Mouse (Mus musculus) mesoderm, embryonic 11.5 days (tissue): Measurements from ENCODE around the gene Nenf.

ENCODE experiments used
- DNase-seq: peaks from one replicate; pipeline ENCODE4 v3.0.0-alpha.2; 2012; ENCODE audit warnings: low read depth, low spot score

The Nenf gene

GRCm38 (mm10) chr1:191283110-191284040 lies 34.6 kb downstream of the Nenf start:
- DNase-seq, result no peak

- DNase-seq, result no peak
Observed at GRCm38 (mm10) chr1:191282319-191282718, 35.7 kb downstream of the Nenf start.

GRCm38 (mm10) chr1:191281171-191281570 lies 36.8 kb downstream of the Nenf start:
- no peak for DNase-seq

- DNase-seq, result no peak
Observed at GRCm38 (mm10) chr1:191278324-191278723, 39.7 kb downstream of the Nenf start.

GRCm38 (mm10) chr1:191277549-191278059 lies 40.4 kb downstream of the Nenf start:
- DNase-seq, result no peak

- DNase-seq, result no peak
Observed at GRCm38 (mm10) chr1:191276181-191276580, 41.8 kb downstream of the Nenf start.

- DNase-seq, result peak; percentile 76
Observed at GRCm38 (mm10) chr1:191275527-191275926, 42.5 kb downstream of the Nenf start.

GRCm38 (mm10) chr1:191272660-191273059 lies 45.3 kb downstream of the Nenf start:
- no peak for DNase-seq

GRCm38 (mm10) chr1:191269648-191269952 lies 48.4 kb downstream of the Nenf start:
- no peak for DNase-seq

- DNase-seq, result no peak
Observed at GRCm38 (mm10) chr1:191268797-191269647, 49.0 kb downstream of the Nenf start.

GRCm38 (mm10) chr1:191267856-191268255 lies 50.1 kb downstream of the Nenf start:
- DNase-seq, result peak; percentile 85

GRCm38 (mm10) chr1:191267162-191267561 lies 50.8 kb downstream of the Nenf start:
- no peak for DNase-seq

GRCm38 (mm10) chr1:191263471-191263870 lies 54.5 kb downstream of the Nenf start:
- no peak for DNase-seq

- DNase-seq, result peak; percentile 23
Observed at GRCm38 (mm10) chr1:191261861-191262260, 56.1 kb downstream of the Nenf start.

GRCm38 (mm10) chr1:191259661-191260060 lies 58.3 kb downstream of the Nenf start:
- DNase-seq, result no peak

- DNase-seq, result no peak
Observed at GRCm38 (mm10) chr1:191259121-191259520, 58.9 kb downstream of the Nenf start.

- DNase-seq, result no peak
Observed at GRCm38 (mm10) chr1:191258521-191258920, 59.5 kb downstream of the Nenf start.

- no peak for DNase-seq
Observed at GRCm38 (mm10) chr1:191257981-191258380, 60.0 kb downstream of the Nenf start.

- DNase-seq, result no peak
Observed at GRCm38 (mm10) chr1:191257351-191257771, 60.6 kb downstream of the Nenf start.
